ENCODE assay signal across 21 mouse cellular contexts in genomic region chr7:135486645-135487382, GRCm38 (mm10). TPM values are rescaled to one million over a fixed set of nuclear protein-coding genes. Genes with fewer than 3 reads are reported as not detected.
DNase-seq lines count a peak whose midpoint lies in the region; ATAC-seq and TF ChIP-seq lines count a peak whose summit lies in the region.
"Had no signal": no experiment of that assay in that cellular context is flagged by ENCODE, and none has a peak within 500 bp of the region (broad histone marks: within the 10 kb centered on the region; RNA-seq: fewer than 3 reads in every experiment).

No protein-coding gene starts in this region.

- no peak for ATAC-seq in hindbrain, postnatal 0 days
- no peak for ATAC-seq in hindbrain, embryonic 14.5 days (ENCODE audit: low FRiP score)
- peak; percentile 37; the same call in 1 of the 2 replicates for ATAC-seq in midbrain, embryonic 13.5 days
- 0 out of 2 replicates have a peak, but pooled peaks have one; percentile 54 for ATAC-seq in midbrain, postnatal 0 days (ENCODE audit: low FRiP score)
- ATAC-seq: liver, postnatal 0 days had no signal

- WGBS in hindbrain, postnatal 0 days: 36% methylated on average over 10 of the region's 10 CpGs
- WGBS in hindbrain, embryonic 14.5 days: 37% methylated on average over 10 of the region's 10 CpGs
- 31% methylated on average over 10 of the region's 10 CpGs for WGBS in midbrain, embryonic 13.5 days
- 44% methylated on average over 10 of the region's 10 CpGs for WGBS in midbrain, embryonic 10.5 days
- WGBS in midbrain, postnatal 0 days: 30% methylated on average over 10 of the region's 10 CpGs

- 0 out of 2 replicates have a peak, but pooled peaks cover 3% of the 10 kb centered on the region for H3K4me1 ChIP-seq in hindbrain, postnatal 0 days (ENCODE audit: insufficient read depth, low read length)
- H3K4me1 ChIP-seq in hindbrain, embryonic 14.5 days (replicated peaks; ENCODE audit: control insufficient read depth, insufficient read depth, low read length): peaks cover 21% of the 10 kb centered on the region
- H3K4me1 ChIP-seq in midbrain, embryonic 13.5 days (replicated peaks): peaks cover 30% of the 10 kb centered on the region
- peaks cover 32% of the 10 kb centered on the region for H3K4me1 ChIP-seq in midbrain, embryonic 10.5 days
- H3K4me1 ChIP-seq in midbrain, postnatal 0 days (ENCODE audit: insufficient read depth, low read length): 0 out of 2 replicates have a peak, but pooled peaks cover 2% of the 10 kb centered on the region
- H3K4me1 ChIP-seq: stomach, embryonic 15.5 days had no signal

- no peak overlapping the region for H3K4me2 ChIP-seq in hindbrain, postnatal 0 days (ENCODE audit: low read depth, low read length)
- H3K4me2 ChIP-seq in hindbrain, embryonic 14.5 days (replicated peaks): no peak overlapping the region
- H3K4me2 ChIP-seq in midbrain, embryonic 13.5 days (replicated peaks): no peak overlapping the region
- H3K4me2 ChIP-seq in midbrain, postnatal 0 days (ENCODE audit: low read depth, low read length, poor library complexity, severe bottlenecking): no peak overlapping the region
- H3K4me2 ChIP-seq: embryonic facial prominence, embryonic 15.5 days; hindbrain, embryonic 13.5 days; limb, embryonic 15.5 days; stomach, embryonic 15.5 days had no signal

- H3K36me3 ChIP-seq in hindbrain, postnatal 0 days (ENCODE audit: insufficient read depth, low read length): no peaks in the 10 kb centered on the region
- H3K36me3 ChIP-seq in hindbrain, embryonic 14.5 days (replicated peaks; ENCODE audit: control insufficient read depth, insufficient read depth): no peaks in the 10 kb centered on the region
- H3K36me3 ChIP-seq in midbrain, embryonic 13.5 days: no peaks in the 10 kb centered on the region
- no peaks in the 10 kb centered on the region for H3K36me3 ChIP-seq in midbrain, embryonic 10.5 days
- H3K36me3 ChIP-seq in midbrain, postnatal 0 days (ENCODE audit: insufficient read depth, low read length): no peaks in the 10 kb centered on the region
- H3K36me3 ChIP-seq: embryonic facial prominence, embryonic 15.5 days; hindbrain, embryonic 13.5 days; limb, embryonic 15.5 days; stomach, embryonic 15.5 days had no signal

- no peak overlapping the region for H3K4me3 ChIP-seq in hindbrain, postnatal 0 days (ENCODE audit: low read length)
- H3K4me3 ChIP-seq in hindbrain, embryonic 14.5 days (replicated peaks; ENCODE audit: low read length): no peak overlapping the region
- H3K4me3 ChIP-seq in midbrain, embryonic 13.5 days (replicated peaks): no peak overlapping the region
- no peak overlapping the region for H3K4me3 ChIP-seq in midbrain, embryonic 10.5 days
- no peak overlapping the region for H3K4me3 ChIP-seq in midbrain, postnatal 0 days (ENCODE audit: low read depth, low read length)
- H3K4me3 ChIP-seq: embryonic facial prominence, embryonic 15.5 days; hindbrain, embryonic 13.5 days; limb, embryonic 15.5 days; stomach, embryonic 15.5 days had no signal

- no peak overlapping the region for H3K9ac ChIP-seq in hindbrain, postnatal 0 days (replicated peaks; ENCODE audit: low read length)
- H3K9ac ChIP-seq in hindbrain, embryonic 14.5 days: no peak overlapping the region
- H3K9ac ChIP-seq in midbrain, embryonic 13.5 days (replicated peaks): no peak overlapping the region
- no peak overlapping the region for H3K9ac ChIP-seq in midbrain, postnatal 0 days (replicated peaks; ENCODE audit: low read length, poor library complexity, severe bottlenecking)
- H3K9ac ChIP-seq: embryonic facial prominence, embryonic 15.5 days; hindbrain, embryonic 13.5 days; limb, embryonic 15.5 days; liver, postnatal 0 days; stomach, embryonic 15.5 days had no signal

- TF ChIP-seq CTCF in hindbrain, postnatal 0 days (IDR thresholded peaks at IDR 0.05; ENCODE audit: low read depth): no peak
- TF ChIP-seq CTCF in midbrain, postnatal 0 days (IDR thresholded peaks at IDR 0.05): no peak

- no peaks in the 10 kb centered on the region for H3K27me3 ChIP-seq in hindbrain, postnatal 0 days (ENCODE audit: insufficient read depth, low read length)
- peaks cover 16% of the 10 kb centered on the region for H3K27me3 ChIP-seq in hindbrain, embryonic 14.5 days (ENCODE audit: control insufficient read depth, insufficient read depth, low read length)
- peaks cover 46% of the 10 kb centered on the region for H3K27me3 ChIP-seq in midbrain, embryonic 13.5 days
- H3K27me3 ChIP-seq in midbrain, embryonic 10.5 days (ENCODE audit: low read depth, poor library complexity, severe bottlenecking): peaks cover 63% of the 10 kb centered on the region
- H3K27me3 ChIP-seq in midbrain, postnatal 0 days (ENCODE audit: insufficient read depth, low read length): peaks cover 11% of the 10 kb centered on the region
- H3K27me3 ChIP-seq: stomach, embryonic 15.5 days had no signal

- no peak overlapping the region for H3K27ac ChIP-seq in hindbrain, postnatal 0 days
- H3K27ac ChIP-seq in hindbrain, embryonic 14.5 days: no peak overlapping the region
- H3K27ac ChIP-seq in midbrain, embryonic 13.5 days: no peak overlapping the region
- no peak overlapping the region for H3K27ac ChIP-seq in midbrain, embryonic 10.5 days (replicated peaks)
- H3K27ac ChIP-seq in midbrain, postnatal 0 days (ENCODE audit: low read depth, low read length): no peak overlapping the region
- H3K27ac ChIP-seq: embryonic facial prominence, embryonic 15.5 days; hindbrain, embryonic 13.5 days; limb, embryonic 15.5 days had no signal

- DNase-seq in cerebellum, postnatal 10 days: peak; percentile 12 to 31
- no peak for DNase-seq in cerebellum, adult 8-10 months
- peak; percentile 38 for DNase-seq in hindbrain, postnatal 0 days (ENCODE audit: low spot score)
- DNase-seq in hindbrain, embryonic 14.5 days (ENCODE audit: low spot score): no peak
- DNase-seq in midbrain, embryonic 10.5 days (ENCODE audit: low spot score): no peak
- peak; percentile 25 for DNase-seq in midbrain, postnatal 0 days (ENCODE audit: low spot score)
- no peak for DNase-seq in ovary, postnatal 36 days (ENCODE audit: low spot score)

- no peaks in the 10 kb centered on the region for H3K9me3 ChIP-seq in hindbrain, postnatal 0 days (ENCODE audit: low read length)
- peaks cover under 1% of the 10 kb centered on the region; the same call in 1 of the 2 replicates for H3K9me3 ChIP-seq in hindbrain, embryonic 14.5 days (ENCODE audit: control insufficient read depth, low read length)
- H3K9me3 ChIP-seq in midbrain, embryonic 13.5 days: 0 out of 2 replicates have a peak, but pooled peaks cover 2% of the 10 kb centered on the region
- no peaks in the 10 kb centered on the region for H3K9me3 ChIP-seq in midbrain, embryonic 10.5 days (replicated peaks)
- H3K9me3 ChIP-seq in midbrain, postnatal 0 days (ENCODE audit: low read length): no peaks in the 10 kb centered on the region
- H3K9me3 ChIP-seq: embryonic facial prominence, embryonic 15.5 days; limb, embryonic 15.5 days; stomach, embryonic 15.5 days had no signal

RNA-seq across cellular contexts. Expression of gene Clrn3, which starts 41.6 kb away (rescaled TPM):
- total RNA-seq in hindbrain, postnatal 0 days (2014; rRNA removed): not detected in 2 replicates
- not detected in 2 replicates for polyA plus RNA-seq in hindbrain, postnatal 0 days (2015; fragmentation: Nextera tagmentation; extraction: Ambion mirVana)
- polyA plus RNA-seq in hindbrain, embryonic 14.5 days (2014; fragmentation: Nextera tagmentation; extraction: Ambion mirVana): not detected in 2 replicates
- not detected in 2 replicates for polyA plus RNA-seq in midbrain, embryonic 13.5 days (2015; fragmentation: Nextera tagmentation; extraction: Ambion mirVana)
- polyA plus RNA-seq in midbrain, embryonic 10.5 days (2016; fragmentation: Nextera tagmentation; extraction: Ambion mirVana): not detected in 2 replicates
- not detected in 2 replicates for total RNA-seq in midbrain, postnatal 0 days (2014; rRNA removed)
- not detected in 2 replicates for polyA plus RNA-seq in midbrain, postnatal 0 days (2015; fragmentation: Nextera tagmentation; extraction: Ambion mirVana)
- total RNA-seq: adrenal gland, adult 18-20 months; gastrocnemius, postnatal 10 days; layer of hippocampus, postnatal 36 days; left cerebral cortex, postnatal 25 days; megakaryocyte progenitor cell, adult 5-6 weeks; MEL had no signal
- polyA plus RNA-seq: CD4-positive, CD25-positive, alpha-beta regulatory T cell, adult 4 months; embryonic facial prominence, embryonic 15.5 days; heart, postnatal 0 days; limb, embryonic 15.5 days; liver, postnatal 0 days had no signal

RNA-seq across cellular contexts. Expression of gene Ptpre, which starts 50.5 kb away (rescaled TPM):
- 12.4 and 13.5 TPM in 2 replicates for total RNA-seq in hindbrain, postnatal 0 days (2014; rRNA removed)
- 8.0 and 8.2 TPM in 2 replicates for polyA plus RNA-seq in hindbrain, postnatal 0 days (2015; fragmentation: Nextera tagmentation; extraction: Ambion mirVana)
- 6.9 and 7.9 TPM in 2 replicates for polyA plus RNA-seq in hindbrain, embryonic 14.5 days (2014; fragmentation: Nextera tagmentation; extraction: Ambion mirVana)
- 3.7 and 4.4 TPM in 2 replicates for polyA plus RNA-seq in midbrain, embryonic 13.5 days (2015; fragmentation: Nextera tagmentation; extraction: Ambion mirVana)
- polyA plus RNA-seq in midbrain, embryonic 10.5 days (2016; fragmentation: Nextera tagmentation; extraction: Ambion mirVana): 0.56 and 0.68 TPM in 2 replicates
- total RNA-seq in midbrain, postnatal 0 days (2014; rRNA removed): 14.2 and 14.6 TPM in 2 replicates
- 7.2 and 9.2 TPM in 2 replicates for polyA plus RNA-seq in midbrain, postnatal 0 days (2015; fragmentation: Nextera tagmentation; extraction: Ambion mirVana)

Comparison
In these comparisons a context has a peak if more than half of its experiments do, and no peak if none do; other contexts are left out.
1. DNase-seq: peak in cerebellum, postnatal 10 days (2 of 2), hindbrain, postnatal 0 days (single experiment) and midbrain, postnatal 0 days (single experiment); none in cerebellum, adult 8-10 months (single experiment), hindbrain, embryonic 14.5 days (single experiment), midbrain, embryonic 10.5 days (single experiment) and ovary, postnatal 36 days (single experiment).
2. ATAC-seq: peak in midbrain, embryonic 13.5 days (single experiment) and midbrain, postnatal 0 days (single experiment); none in hindbrain, postnatal 0 days (single experiment) and hindbrain, embryonic 14.5 days (single experiment).